Mouse (Mus musculus) hindbrain, embryonic 11.5 days (tissue): ENCODE results near the gene Dcx. TPM values are rescaled to one million over a fixed set of nuclear protein-coding genes. Genes with fewer than 3 reads are reported as not detected.

Experiments
- ATAC-seq: fragments of 200-750 bp; cut with Nextera tagmentation; 2 replicates; pipeline ENCODE4 v1.8.0; 2017; ENCODE audit warnings: mild to moderate bottlenecking, moderate TSS enrichment, moderate library complexity; ENCODE audit not compliant: low FRiP score
- DNase-seq: peaks from one replicate; pipeline ENCODE4 v3.0.0-alpha.2; 2015; ENCODE audit warnings: low spot score
- H3K27ac ChIP-seq: fragments of 300-500 bp; sonication (generic); 2 replicates; pipeline ENCODE4 v1.5.1; 2014; ENCODE audit warnings: mild to moderate bottlenecking, low read depth, low read length
- H3K27me3 ChIP-seq: fragments of 300-500 bp; sonication (generic); 2 replicates; pipeline ENCODE4 v1.6.1; 2014; ENCODE audit warnings: mild to moderate bottlenecking, low read length, moderate library complexity, mixed read lengths; ENCODE audit not compliant: control insufficient read depth, insufficient read depth
- H3K36me3 ChIP-seq: fragments of 300-500 bp; sonication (generic); 2 replicates; pipeline ENCODE4 v1.6.1; 2014; ENCODE audit warnings: mild to moderate bottlenecking, low read length, moderate library complexity, mixed read lengths; ENCODE audit not compliant: control insufficient read depth, insufficient read depth
- H3K4me1 ChIP-seq: fragments of 300-500 bp; sonication (generic); replicated peaks from 2 replicates; pipeline ENCODE4 v1.6.1; 2014; ENCODE audit warnings: low read length, mixed read lengths; ENCODE audit not compliant: control insufficient read depth, insufficient read depth
- H3K4me2 ChIP-seq: fragments of 300-500 bp; sonication (generic); replicated peaks from 2 replicates; pipeline ENCODE4 v1.6.1; 2014; ENCODE audit warnings: mild to moderate bottlenecking, low read depth, low read length
- H3K4me3 ChIP-seq: fragments of 300-500 bp; sonication (generic); 2 replicates; pipeline ENCODE4 v1.5.1; 2014; ENCODE audit warnings: low read depth, low read length
- H3K9ac ChIP-seq: fragments of 300-500 bp; sonication (generic); 2 replicates; pipeline ENCODE4 v1.6.1; 2014; ENCODE audit warnings: low read depth, low read length
- H3K9me3 ChIP-seq: fragments of 300-500 bp; sonication (generic); 2 replicates; pipeline ENCODE4 v1.6.1; 2016; ENCODE audit warnings: low read length; ENCODE audit not compliant: control insufficient read depth
- WGBS: fragments of 180-500 bp; shearing (Covaris S2); extraction: QIAGEN DNeasy Blood & Tissue Kit; methylation state at CpG from one replicate; pipeline ENCODE4 v1.1.7; 2014; 5-methylcytosine and 5-hydroxymethylcytosine counted together
- polyA plus RNA-seq: library from polyadenylated mRNA; unstranded; fragments of >200 nt; fragmentation: Nextera tagmentation; extraction: Ambion mirVana; gene quantifications from 2 replicates; pipeline ENCODE4 v1.2.1, GENCODE M21; 2014

The Dcx gene
- 170 and 180 TPM in 2 replicates for polyA plus RNA-seq

DNA sequence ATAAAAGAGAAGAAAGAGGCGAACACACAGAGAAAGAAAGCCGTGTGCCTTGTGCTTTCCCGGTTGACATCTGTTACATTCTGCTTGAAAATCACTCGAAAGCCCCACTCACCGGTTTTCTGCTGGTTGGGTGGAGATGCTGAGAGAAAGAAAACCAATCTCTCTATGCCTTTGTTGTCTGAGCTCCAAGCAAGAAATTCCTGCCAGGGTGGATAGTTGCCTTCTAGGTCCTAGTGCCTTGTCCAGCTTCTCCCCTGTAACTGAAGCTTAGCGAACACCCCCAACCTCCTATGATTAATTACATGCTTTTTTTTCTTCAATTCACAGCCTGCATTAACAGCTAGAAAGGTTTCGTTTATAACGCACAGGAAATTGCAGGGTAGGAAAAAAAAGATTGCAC is at the start of gene Dcx:
Gene Dcx, minus strand, starts transcription at position 354 of the 400 bp plus-strand sequence.
- Histone ChIP-seq H3K4me3 (peak within 1 kb of the TSS; percentile 35), H3K36me3 (no peaks in the 10 kb centered on the region), H3K9ac (peak within 1 kb of the TSS; percentile 72), H3K27ac (peak within 1 kb of the TSS; percentile 81), H3K27me3 (no peaks in the 10 kb centered on the region), H3K9me3 (no peaks in the 10 kb centered on the region), H3K4me1 (no peaks in the 10 kb centered on the region), H3K4me2 (0 out of 2 replicates have a peak within 1 kb of the TSS, but pooled peaks have one; percentile 3)
- DNase-seq (peak; percentile 14), ATAC-seq (peak; percentile 59; the same call in 1 of the 2 replicates)
- WGBS, result 43% methylated on average over 8 of the region's 8 CpGs

DNA sequence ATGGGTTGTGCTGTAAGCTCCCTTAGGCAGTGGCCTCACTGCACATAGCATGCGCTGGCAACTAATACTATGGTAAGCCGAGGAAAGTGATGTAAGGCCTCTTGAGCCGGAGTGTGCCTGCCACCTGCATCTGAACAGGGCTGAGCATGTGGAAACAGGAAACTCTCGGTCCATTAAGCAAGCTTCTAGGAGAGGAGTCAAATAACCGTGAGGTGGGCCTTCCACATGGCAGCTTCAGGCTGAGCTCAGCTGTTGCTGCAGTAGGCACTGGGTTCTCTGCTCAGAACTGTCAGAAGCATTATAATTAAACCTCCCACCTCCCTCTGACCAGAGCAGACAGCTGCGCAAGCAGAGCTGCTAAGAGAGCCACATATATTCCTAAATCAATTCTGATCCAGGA is 33.1 kb upstream of the Dcx start:
- no peak overlapping the region for H3K27ac ChIP-seq
- ATAC-seq (peak; percentile 49; the same call in 1 of the 2 replicates), DNase-seq (no peak)
- H3K4me1 ChIP-seq, result no peaks in the 10 kb centered on the region
- H3K36me3 ChIP-seq, result no peaks in the 10 kb centered on the region
- no peak overlapping the region for H3K4me2 ChIP-seq
- no peaks in the 10 kb centered on the region for H3K9me3 ChIP-seq
- WGBS, result 68% methylated on average over 6 of the region's 6 CpGs
- no peak overlapping the region for H3K9ac ChIP-seq
- no peak overlapping the region for H3K4me3 ChIP-seq
- no peaks in the 10 kb centered on the region for H3K27me3 ChIP-seq

- H3K9me3 ChIP-seq, result no peaks in the 10 kb centered on the region
- H3K4me1 ChIP-seq, result no peaks in the 10 kb centered on the region
- no peak overlapping the region for H3K9ac ChIP-seq
- no peak for DNase-seq
- no peak overlapping the region for H3K4me2 ChIP-seq
- H3K27me3 ChIP-seq, result no peaks in the 10 kb centered on the region
- 83% methylated on average over 2 of the region's 2 CpGs for WGBS
- H3K27ac ChIP-seq, result no peak overlapping the region
- no peak for ATAC-seq
- no peak overlapping the region for H3K4me3 ChIP-seq
- H3K36me3 ChIP-seq, result no peaks in the 10 kb centered on the region
Measured at GRCm38 (mm10) chrX:143933671-143934070, 560 bp upstream of the Dcx start.

- peak overlapping the region; percentile 35 for H3K4me3 ChIP-seq
- H3K4me2 ChIP-seq, result 0 out of 2 replicates have a peak overlapping the region, but pooled peaks have one; percentile 3
Measured at GRCm38 (mm10) chrX:143932530-143932929, 581 bp downstream of the Dcx start.

GRCm38 (mm10) chrX:143931400-143932185 is 1.5 kb downstream of the Dcx start:
- ATAC-seq (peak; percentile 90), DNase-seq (peak; percentile 37)
- Histone ChIP-seq H3K4me1 (no peaks in the 10 kb centered on the region), H3K27me3 (no peaks in the 10 kb centered on the region), H3K4me3 (peak overlapping the region; percentile 35), H3K9ac (peak overlapping the region; percentile 72), H3K27ac (peak overlapping the region; percentile 81), H3K9me3 (no peaks in the 10 kb centered on the region), H3K4me2 (peak overlapping the region; percentile 34; the same call in 1 of the 2 replicates), H3K36me3 (no peaks in the 10 kb centered on the region)
- 35% methylated on average over 6 of the region's 6 CpGs for WGBS

More at GRCm38 (mm10) chrX:143932530-143932929, 581 bp downstream of the Dcx start:
- ATAC-seq (peak; percentile 45; the same call in 1 of the 2 replicates), DNase-seq (no peak)
- 44% methylated on average over 1 of the region's 1 CpGs for WGBS
- Histone ChIP-seq H3K27ac (peak overlapping the region; percentile 81), H3K36me3 (no peaks in the 10 kb centered on the region), H3K27me3 (no peaks in the 10 kb centered on the region), H3K9ac (peak overlapping the region; percentile 72), H3K9me3 (no peaks in the 10 kb centered on the region), H3K4me1 (no peaks in the 10 kb centered on the region)

GRCm38 (mm10) chrX:143922070-143922469 is 11.0 kb downstream of the Dcx start:
- H3K4me1 ChIP-seq, result no peaks in the 10 kb centered on the region
- H3K27me3 ChIP-seq, result no peaks in the 10 kb centered on the region
- H3K4me3 ChIP-seq, result no peak overlapping the region
- H3K27ac ChIP-seq, result no peak overlapping the region
- H3K9me3 ChIP-seq, result no peaks in the 10 kb centered on the region
- no peaks in the 10 kb centered on the region for H3K36me3 ChIP-seq
- ATAC-seq (no peak), DNase-seq (no peak)
- no peak overlapping the region for H3K4me2 ChIP-seq
- H3K9ac ChIP-seq, result no peak overlapping the region
- 80% methylated on average over 5 of the region's 5 CpGs for WGBS

DNA sequence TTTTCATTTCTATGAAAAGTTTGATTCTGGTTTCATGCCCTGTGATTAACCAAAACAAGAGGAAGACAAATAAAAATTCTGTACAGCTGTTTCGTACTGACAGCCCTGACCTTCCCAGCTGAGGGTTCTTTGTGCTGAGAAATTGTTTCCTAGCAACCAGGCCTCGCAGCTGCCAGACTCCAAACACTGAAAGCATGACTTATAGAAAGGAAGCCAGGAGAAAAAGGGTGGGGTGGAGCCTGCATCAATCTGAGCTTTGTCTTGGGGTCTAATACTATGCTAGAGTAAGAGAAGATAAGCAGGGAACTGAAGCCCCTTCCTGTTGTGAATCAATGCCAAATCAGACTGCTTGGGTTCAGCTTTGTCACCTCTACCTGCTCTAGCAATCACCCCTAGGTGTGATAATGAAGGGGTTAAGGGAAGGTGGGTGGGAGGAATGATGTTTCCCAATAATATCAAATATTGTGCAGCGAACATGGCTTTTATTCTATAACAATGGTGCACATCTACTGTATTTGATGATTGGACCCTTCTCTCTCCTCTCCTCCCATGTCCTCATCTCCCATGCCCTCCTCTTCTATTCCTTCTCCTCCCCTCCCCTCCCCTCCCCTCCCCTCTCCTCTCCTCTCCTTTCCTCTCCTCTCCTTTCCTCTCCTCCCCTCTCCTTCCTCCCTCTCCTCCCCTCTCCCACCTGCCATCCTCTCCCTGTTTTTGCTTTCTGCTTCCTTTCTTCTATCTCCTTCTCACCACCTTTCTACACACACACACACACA is 26.2 kb downstream of the Dcx start:
- ATAC-seq, result peak; percentile 88
- WGBS, result 39% methylated on average over 3 of the region's 3 CpGs
- no peak overlapping the region for H3K4me2 ChIP-seq
- no peak overlapping the region for H3K9ac ChIP-seq
- no peaks in the 10 kb centered on the region; the same call in 1 of the 2 replicates for H3K27me3 ChIP-seq
- H3K27ac ChIP-seq, result peak overlapping the region; percentile 77
- H3K9me3 ChIP-seq, result no peaks in the 10 kb centered on the region
- H3K4me1 ChIP-seq, result no peaks in the 10 kb centered on the region
- no peak overlapping the region for H3K4me3 ChIP-seq
- H3K36me3 ChIP-seq, result no peaks in the 10 kb centered on the region
- peak; percentile 70 for DNase-seq

DNA sequence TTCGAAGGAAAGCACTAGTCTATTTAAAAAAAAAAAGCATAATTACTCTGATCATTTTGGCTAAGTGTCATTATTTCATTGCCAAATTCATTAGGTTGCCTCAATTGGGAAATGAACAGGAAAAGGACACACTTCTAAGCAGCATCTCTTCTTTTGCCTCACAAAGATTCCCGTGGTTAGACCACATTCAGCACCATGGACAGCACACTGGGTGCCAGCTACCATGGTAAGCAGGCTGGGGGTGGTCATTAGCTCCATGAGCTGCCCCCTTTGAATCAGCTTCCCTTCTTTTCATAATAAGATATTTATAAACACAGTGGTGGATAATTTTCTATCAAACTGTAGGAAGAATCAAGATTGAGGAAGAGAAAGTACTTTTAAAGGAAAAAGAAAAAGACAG is 28.4 kb downstream of the Dcx start:
- Histone ChIP-seq H3K27ac (no peak overlapping the region), H3K36me3 (no peaks in the 10 kb centered on the region), H3K9ac (no peak overlapping the region), H3K4me3 (no peak overlapping the region), H3K4me2 (no peak overlapping the region), H3K9me3 (no peaks in the 10 kb centered on the region), H3K27me3 (no peaks in the 10 kb centered on the region; the same call in 1 of the 2 replicates), H3K4me1 (no peaks in the 10 kb centered on the region)
- WGBS, result 22% methylated on average over 2 of the region's 2 CpGs
- ATAC-seq (no peak), DNase-seq (peak; percentile 53)
